Mouse (Mus musculus) spleen, adult 2 months (tissue): ENCODE data around the gene Htr6. TPM values are rescaled to one million over a fixed set of nuclear protein-coding genes. Genes with fewer than 3 reads are reported as not detected.

Experiments used
- DNase-seq, 2 experiments: peaks; one replicate each; pipeline versions ENCODE4 v3.0.0 to v3.0.0-alpha.2; 2012 to 2021; ENCODE audit warnings: low spot score in 2 of 2, low read depth in 1 of 2
- H3K27ac ChIP-seq: fragments of 200-500 bp; 2 replicates; pipeline ENCODE4 v1.5.1; 2012; ENCODE audit warnings: low read length, inconsistent platforms; ENCODE audit not compliant: insufficient read depth
- H3K27me3 ChIP-seq: fragments of 200-500 bp; 2 replicates; pipeline ENCODE4 v1.6.1; 2012; ENCODE audit warnings: mild to moderate bottlenecking, moderate library complexity, low read length, inconsistent platforms; ENCODE audit not compliant: control insufficient read depth, insufficient read depth
- H3K36me3 ChIP-seq: fragments of 200-500 bp; 2 replicates; pipeline ENCODE4 v1.6.1; 2012; ENCODE audit warnings: mild to moderate bottlenecking, low read length, inconsistent platforms; ENCODE audit not compliant: control insufficient read depth, insufficient read depth
- H3K4me1 ChIP-seq: fragments of 200-500 bp; 2 replicates; pipeline ENCODE4 v1.6.1; 2011; ENCODE audit warnings: inconsistent platforms; ENCODE audit not compliant: control insufficient read depth, insufficient read depth, insufficient read length
- H3K4me3 ChIP-seq: fragments of 200-500 bp; 2 replicates; pipeline ENCODE4 v1.5.1; 2011; ENCODE audit warnings: mild to moderate bottlenecking, inconsistent platforms; ENCODE audit not compliant: insufficient read depth, insufficient read length; ENCODE audit errors: extremely low read depth
- CTCF ChIP-seq: fragments of 200-500 bp; IDR thresholded peaks from 2 replicates; pipeline ENCODE4 v1.5.1; 2011; ENCODE audit warnings: mild to moderate bottlenecking, inconsistent platforms; ENCODE audit not compliant: insufficient read depth, insufficient read length, insufficient replicate concordance; ENCODE audit errors: extremely low read depth
- POLR2A ChIP-seq: fragments of 200-500 bp; IDR thresholded peaks from 2 replicates; pipeline ENCODE4 v1.6.1; 2011; ENCODE audit warnings: low read depth, low read length, inconsistent platforms
- WGBS: fragments of 180-500 bp; shearing (Covaris S2); methylation state at CpG from one replicate; pipeline ENCODE4 v1.1.7; 2018; 5-methylcytosine and 5-hydroxymethylcytosine counted together
- polyA plus RNA-seq: library from polyadenylated mRNA; depleted of rRNA; stranded (reverse); fragments of >200 nt; gene quantifications from 2 replicates; pipeline ENCODE4 v1.2.3, GENCODE M21; 2012; rRNA removed

Htr6 gene
- polyA plus RNA-seq, result not detected in 2 replicates

GRCm38 (mm10) chr4:139075041-139075711 lies at the start of gene Htr6:
TSS of gene Htr6 (minus strand) at chr4:139075570.
- Histone ChIP-seq H3K4me3 (no peak within 1 kb of the TSS), H3K27ac (no peak within 1 kb of the TSS), H3K36me3 (no peaks in the 10 kb centered on the region), H3K27me3 (peaks cover 7% of the 10 kb centered on the region; the same call in 1 of the 2 replicates), H3K4me1 (no peaks in the 10 kb centered on the region; the same call in 1 of the 2 replicates)
- WGBS, result 2% methylated on average over 71 of the region's 77 CpGs
- no peak for DNase-seq
- no peak for TF ChIP-seq POLR2A
- no peak for TF ChIP-seq CTCF

GRCm38 (mm10) chr4:139124940-139125339 lies 49.6 kb upstream of the Htr6 start:
- no peak for DNase-seq
- Histone ChIP-seq H3K27ac (no peak overlapping the region), H3K27me3 (no peaks in the 10 kb centered on the region), H3K36me3 (no peaks in the 10 kb centered on the region), H3K4me1 (peaks cover 4% of the 10 kb centered on the region), H3K4me3 (no peak overlapping the region)
- 88% methylated on average over 6 of the region's 6 CpGs for WGBS
- TF ChIP-seq POLR2A, result no peak
- TF ChIP-seq CTCF, result no peak

- H3K4me1 ChIP-seq, result no peaks in the 10 kb centered on the region
- no peak overlapping the region for H3K4me3 ChIP-seq
- no peaks in the 10 kb centered on the region for H3K27me3 ChIP-seq
- DNase-seq, result no peak
- 80% methylated on average over 4 of the region's 4 CpGs for WGBS
- no peak overlapping the region for H3K27ac ChIP-seq
- no peaks in the 10 kb centered on the region for H3K36me3 ChIP-seq
- no peak for TF ChIP-seq POLR2A
- no peak for TF ChIP-seq CTCF
These were observed 47.2 kb upstream of the Htr6 start for GRCm38 (mm10) chr4:139122557-139122956.

GRCm38 (mm10) chr4:139120998-139121397 lies 45.6 kb upstream of the Htr6 start:
- no peak overlapping the region for H3K27ac ChIP-seq
- no peak for TF ChIP-seq POLR2A
- no peak for TF ChIP-seq CTCF
- no peak overlapping the region for H3K4me3 ChIP-seq
- no peaks in the 10 kb centered on the region for H3K4me1 ChIP-seq
- DNase-seq, result no peak
- no peaks in the 10 kb centered on the region for H3K36me3 ChIP-seq
- H3K27me3 ChIP-seq, result no peaks in the 10 kb centered on the region
- 50% methylated on average over 7 of the region's 7 CpGs for WGBS

DNA sequence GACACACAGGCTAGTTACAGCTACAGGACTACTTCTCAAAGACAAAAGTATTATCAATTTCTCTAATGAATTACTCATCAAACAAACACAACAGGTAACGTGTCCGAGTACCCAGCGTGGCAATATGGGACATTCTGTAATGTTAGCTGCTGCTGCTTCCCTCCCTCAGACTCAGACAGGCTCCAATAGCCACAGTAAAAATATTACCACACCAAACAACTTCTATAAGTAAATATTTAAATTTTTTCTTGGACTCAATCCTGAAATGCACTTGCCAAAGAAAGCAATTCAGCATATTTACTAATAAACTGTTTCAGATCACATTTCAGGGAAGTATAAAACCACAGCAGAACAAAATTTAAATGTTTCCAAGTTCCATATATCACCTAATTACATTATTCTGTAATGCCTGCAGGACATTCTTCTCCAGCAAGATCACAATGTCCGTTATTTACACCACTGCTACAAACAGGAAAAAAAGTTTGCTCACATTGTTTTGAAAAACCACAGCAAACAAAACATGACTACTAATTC lies 45.0 kb upstream of the Htr6 start:
- H3K27me3 ChIP-seq, result no peaks in the 10 kb centered on the region
- no peak for TF ChIP-seq POLR2A
- no peak for TF ChIP-seq CTCF
- 88% methylated on average over 4 of the region's 4 CpGs for whole genome bisulfite sequencing
- H3K4me3 ChIP-seq, result no peak overlapping the region
- H3K27ac ChIP-seq, result no peak overlapping the region
- no peaks in the 10 kb centered on the region for H3K4me1 ChIP-seq
- DNase-seq, result no peak
- H3K36me3 ChIP-seq, result no peaks in the 10 kb centered on the region

GRCm38 (mm10) chr4:139116356-139117063 lies 41.1 kb upstream of the Htr6 start:
- no peaks in the 10 kb centered on the region for H3K4me1 ChIP-seq
- H3K27ac ChIP-seq, result no peak overlapping the region
- 76% methylated on average over 3 of the region's 3 CpGs for WGBS
- H3K27me3 ChIP-seq, result no peaks in the 10 kb centered on the region
- H3K4me3 ChIP-seq, result no peak overlapping the region
- TF ChIP-seq CTCF (no peak), POLR2A (no peak)
- H3K36me3 ChIP-seq, result no peaks in the 10 kb centered on the region
- no peak for DNase-seq
